Mouse (Mus musculus): Measurements from ENCODE around the gene Fbxo34.

Gene Fbxo34

GRCm38 (mm10) chr14:47472743-47473546 is 22.7 kb downstream of the Fbxo34 start:
- DNase-seq (ENCODE audit: low read depth, low spot score) = peak; percentile 87

GRCm38 (mm10) chr14:47473891-47474290 is 23.7 kb downstream of the Fbxo34 start:
- DNase-seq (ENCODE audit: low read depth, low spot score) = no peak

GRCm38 (mm10) chr14:47474571-47475254 is 24.5 kb downstream of the Fbxo34 start:
- no peak for DNase-seq (ENCODE audit: low read depth, low spot score)

GRCm38 (mm10) chr14:47476266-47476665 is 26.0 kb downstream of the Fbxo34 start:
- DNase-seq (ENCODE audit: low read depth, low spot score) = no peak

- DNase-seq (ENCODE audit: low read depth, low spot score) = no peak
These were observed 27.5 kb downstream of the Fbxo34 start for GRCm38 (mm10) chr14:47477711-47478110.

GRCm38 (mm10) chr14:47482200-47482599 is 32.0 kb downstream of the Fbxo34 start:
- DNase-seq (ENCODE audit: low read depth, low spot score) = no peak

GRCm38 (mm10) chr14:47483099-47483498 is 32.9 kb downstream of the Fbxo34 start:
- DNase-seq (ENCODE audit: low read depth, low spot score) = no peak

- DNase-seq (ENCODE audit: low read depth, low spot score) = no peak
These were observed 38.5 kb downstream of the Fbxo34 start for GRCm38 (mm10) chr14:47488732-47489131.

- no peak for DNase-seq (ENCODE audit: low read depth, low spot score)
These were observed 39.3 kb downstream of the Fbxo34 start for GRCm38 (mm10) chr14:47489310-47490097.

- no peak for DNase-seq (ENCODE audit: low read depth, low spot score)
These were observed 40.5 kb downstream of the Fbxo34 start for GRCm38 (mm10) chr14:47490732-47491131.

GRCm38 (mm10) chr14:47493592-47494361 is 43.6 kb downstream of the Fbxo34 start:
- no peak for DNase-seq (ENCODE audit: low read depth, low spot score)

GRCm38 (mm10) chr14:47495951-47496350 is 45.7 kb downstream of the Fbxo34 start:
- DNase-seq (ENCODE audit: low read depth, low spot score) = no peak

GRCm38 (mm10) chr14:47497166-47497565 is 46.9 kb downstream of the Fbxo34 start:
- DNase-seq (ENCODE audit: low read depth, low spot score) = no peak

- DNase-seq (ENCODE audit: low read depth, low spot score) = no peak
These were observed 48.4 kb downstream of the Fbxo34 start for GRCm38 (mm10) chr14:47498632-47499031.

GRCm38 (mm10) chr14:47504036-47504435 is 53.8 kb downstream of the Fbxo34 start:
- DNase-seq (ENCODE audit: low read depth, low spot score) = no peak

- DNase-seq (ENCODE audit: low read depth, low spot score) = no peak
These were observed 56.5 kb downstream of the Fbxo34 start for GRCm38 (mm10) chr14:47506676-47507075.

GRCm38 (mm10) chr14:47508035-47508434 is 57.8 kb downstream of the Fbxo34 start:
- no peak for DNase-seq (ENCODE audit: low read depth, low spot score)

- no peak for DNase-seq (ENCODE audit: low read depth, low spot score)
These were observed 60.0 kb downstream of the Fbxo34 start for GRCm38 (mm10) chr14:47510244-47510643.

- no peak for DNase-seq (ENCODE audit: low read depth, low spot score)
These were observed 63.4 kb downstream of the Fbxo34 start for GRCm38 (mm10) chr14:47513606-47514005.

- DNase-seq (ENCODE audit: low read depth, low spot score) = peak; percentile 29
These were observed 64.7 kb downstream of the Fbxo34 start for GRCm38 (mm10) chr14:47514816-47515453.

- peak; percentile 15 for DNase-seq (ENCODE audit: low read depth, low spot score)
These were observed 65.4 kb downstream of the Fbxo34 start for GRCm38 (mm10) chr14:47515636-47516035.

Measured in CD4-positive helper T cell, adult 2 months (primary cell).